Mouse (Mus musculus): ENCODE results near the gene Gpr135. TPM values are rescaled to one million over a fixed set of nuclear protein-coding genes. Genes with fewer than 3 reads are reported as not detected.
"Not testable (repeated sequence)": the region's sequence is repeated elsewhere in the genome, so short reads cannot be mapped to it uniquely, and the experiment has no call there.

The Gpr135 gene
- total and polyA plus RNA-seq, 2 experiments = 0.28 to 2.3 TPM

- WGBS = 15% methylated on average over 40 of the region's 40 CpGs
- Histone ChIP-seq H3K27me3 (ENCODE audit: control insufficient read depth, insufficient read depth, low read length) (no peaks in the 10 kb centered on the region), H3K4me1 (ENCODE audit: control insufficient read depth, insufficient read depth, low read length) (peaks cover 4% of the 10 kb centered on the region; the same call in 1 of the 2 replicates), H3K9ac (ENCODE audit: low read depth, low read length) (no peak overlapping the region), H3K79me2 (ENCODE audit: control insufficient read depth, insufficient read depth, low read length) (no peaks in the 10 kb centered on the region), H3K4me3 (ENCODE audit: insufficient read depth, low read depth, low read length) (peak overlapping the region; percentile 53; the same call in 1 of the 2 replicates), H3K36me3 (ENCODE audit: control insufficient read depth, insufficient read depth, low read length) (peaks cover 8% of the 10 kb centered on the region; the same call in 1 of the 2 replicates), H3K27ac (replicated peaks; ENCODE audit: insufficient read depth, low read depth, low read length) (no peak overlapping the region)
- TF ChIP-seq CTCF (IDR thresholded peaks at IDR 0.05; ENCODE audit: low read depth, low read length) (no peak), POLR2A (IDR thresholded peaks at IDR 0.05; ENCODE audit: extremely low read depth, insufficient read depth, low read length) (no peak)
- DNase-seq (ENCODE audit: extremely low read depth, low read depth, low spot score) = no peak
Observed at GRCm38 (mm10) chr12:72069626-72070326, 1.1 kb downstream of the Gpr135 start.

GRCm38 (mm10) chr12:72057780-72058179 lies 13.1 kb downstream of the Gpr135 start:
- H3K79me2 ChIP-seq (ENCODE audit: control insufficient read depth, insufficient read depth, low read length) = no peaks in the 10 kb centered on the region
- TF ChIP-seq POLR2A (IDR thresholded peaks at IDR 0.05; ENCODE audit: extremely low read depth, insufficient read depth, low read length) (no peak), CTCF (IDR thresholded peaks at IDR 0.05; ENCODE audit: low read depth, low read length) (no peak)
- no peaks in the 10 kb centered on the region for H3K36me3 ChIP-seq (ENCODE audit: control insufficient read depth, insufficient read depth, low read length)

GRCm38 (mm10) chr12:72053851-72054250 lies 17.1 kb downstream of the Gpr135 start:
- WGBS = 58% methylated on average over 6 of the region's 6 CpGs
- Histone ChIP-seq H3K79me2 (ENCODE audit: control insufficient read depth, insufficient read depth, low read length) (no peaks in the 10 kb centered on the region), H3K9ac (ENCODE audit: low read depth, low read length) (no peak overlapping the region), H3K36me3 (ENCODE audit: control insufficient read depth, insufficient read depth, low read length) (no peaks in the 10 kb centered on the region), H3K4me3 (ENCODE audit: insufficient read depth, low read depth, low read length) (no peak overlapping the region), H3K27me3 (ENCODE audit: control insufficient read depth, insufficient read depth, low read length) (no peaks in the 10 kb centered on the region), H3K4me1 (ENCODE audit: control insufficient read depth, insufficient read depth, low read length) (no peaks in the 10 kb centered on the region), H3K27ac (replicated peaks; ENCODE audit: insufficient read depth, low read depth, low read length) (no peak overlapping the region)
- TF ChIP-seq POLR2A (IDR thresholded peaks at IDR 0.05; ENCODE audit: extremely low read depth, insufficient read depth, low read length) (no peak), CTCF (IDR thresholded peaks at IDR 0.05; ENCODE audit: low read depth, low read length) (no peak)
- DNase-seq (ENCODE audit: extremely low read depth, low read depth, low spot score) = no peak

More at GRCm38 (mm10) chr12:72057780-72058179, 13.1 kb downstream of the Gpr135 start:
- Histone ChIP-seq H3K4me1 (ENCODE audit: control insufficient read depth, insufficient read depth, low read length) (no peaks in the 10 kb centered on the region), H3K9ac (ENCODE audit: low read depth, low read length) (no peak overlapping the region), H3K27ac (replicated peaks; ENCODE audit: insufficient read depth, low read depth, low read length) (no peak overlapping the region), H3K27me3 (ENCODE audit: control insufficient read depth, insufficient read depth, low read length) (no peaks in the 10 kb centered on the region), H3K4me3 (ENCODE audit: insufficient read depth, low read depth, low read length) (no peak overlapping the region)
- no peak for DNase-seq (ENCODE audit: extremely low read depth, low read depth, low spot score)
- WGBS = 73% methylated on average over 1 of the region's 1 CpGs

GRCm38 (mm10) chr12:72053303-72053702 lies 17.6 kb downstream of the Gpr135 start:
- no peak overlapping the region for H3K9ac ChIP-seq (ENCODE audit: low read depth, low read length)
- H3K27ac ChIP-seq (replicated peaks; ENCODE audit: insufficient read depth, low read depth, low read length) = no peak overlapping the region
- peak; percentile 44 for DNase-seq (ENCODE audit: extremely low read depth, low read depth, low spot score)
- H3K36me3 ChIP-seq (ENCODE audit: control insufficient read depth, insufficient read depth, low read length) = no peaks in the 10 kb centered on the region
- no peaks in the 10 kb centered on the region for H3K4me1 ChIP-seq (ENCODE audit: control insufficient read depth, insufficient read depth, low read length)
- no peaks in the 10 kb centered on the region for H3K27me3 ChIP-seq (ENCODE audit: control insufficient read depth, insufficient read depth, low read length)
- H3K79me2 ChIP-seq (ENCODE audit: control insufficient read depth, insufficient read depth, low read length) = no peaks in the 10 kb centered on the region
- H3K4me3 ChIP-seq (ENCODE audit: insufficient read depth, low read depth, low read length) = no peak overlapping the region
- 28% methylated on average over 6 of the region's 6 CpGs for WGBS
- TF ChIP-seq CTCF (IDR thresholded peaks at IDR 0.05; ENCODE audit: low read depth, low read length) (0 out of 2 replicates have a peak, but pooled peaks have one; percentile 36), POLR2A (IDR thresholded peaks at IDR 0.05; ENCODE audit: extremely low read depth, insufficient read depth, low read length) (no peak)

GRCm38 (mm10) chr12:72052571-72052970 lies 18.4 kb downstream of the Gpr135 start:
- WGBS = 70% methylated on average over 6 of the region's 6 CpGs
- H3K4me3 ChIP-seq (ENCODE audit: insufficient read depth, low read depth, low read length) = no peak overlapping the region
- DNase-seq (ENCODE audit: extremely low read depth, low read depth, low spot score) = peak; percentile 33
- no peak overlapping the region for H3K27ac ChIP-seq (replicated peaks; ENCODE audit: insufficient read depth, low read depth, low read length)
- H3K9ac ChIP-seq (ENCODE audit: low read depth, low read length) = no peak overlapping the region
- no peaks in the 10 kb centered on the region for H3K36me3 ChIP-seq (ENCODE audit: control insufficient read depth, insufficient read depth, low read length)
- no peaks in the 10 kb centered on the region for H3K4me1 ChIP-seq (ENCODE audit: control insufficient read depth, insufficient read depth, low read length)
- no peaks in the 10 kb centered on the region for H3K79me2 ChIP-seq (ENCODE audit: control insufficient read depth, insufficient read depth, low read length)
- TF ChIP-seq POLR2A (IDR thresholded peaks at IDR 0.05; ENCODE audit: extremely low read depth, insufficient read depth, low read length) = no peak
- no peaks in the 10 kb centered on the region for H3K27me3 ChIP-seq (ENCODE audit: control insufficient read depth, insufficient read depth, low read length)

- TF ChIP-seq CTCF (IDR thresholded peaks at IDR 0.05; ENCODE audit: low read depth, low read length) (no peak), POLR2A (IDR thresholded peaks at IDR 0.05; ENCODE audit: extremely low read depth, insufficient read depth, low read length) (no peak)
- Histone ChIP-seq H3K79me2 (ENCODE audit: control insufficient read depth, insufficient read depth, low read length) (no peaks in the 10 kb centered on the region), H3K4me1 (ENCODE audit: control insufficient read depth, insufficient read depth, low read length) (no peaks in the 10 kb centered on the region), H3K36me3 (ENCODE audit: control insufficient read depth, insufficient read depth, low read length) (no peaks in the 10 kb centered on the region), H3K4me3 (ENCODE audit: insufficient read depth, low read depth, low read length) (no peak overlapping the region), H3K27me3 (ENCODE audit: control insufficient read depth, insufficient read depth, low read length) (no peaks in the 10 kb centered on the region), H3K27ac (replicated peaks; ENCODE audit: insufficient read depth, low read depth, low read length) (no peak overlapping the region), H3K9ac (ENCODE audit: low read depth, low read length) (no peak overlapping the region)
- WGBS = 90% methylated on average over 4 of the region's 4 CpGs
- DNase-seq (ENCODE audit: extremely low read depth, low read depth, low spot score) = no peak
Observed at GRCm38 (mm10) chr12:72050821-72051220, 20.1 kb downstream of the Gpr135 start.

GRCm38 (mm10) chr12:72050156-72050555 lies 20.8 kb downstream of the Gpr135 start:
- not testable (repeated sequence) for H3K4me1 ChIP-seq (ENCODE audit: control insufficient read depth, insufficient read depth, low read length); DNase-seq (ENCODE audit: extremely low read depth, low read depth, low spot score); H3K4me3 ChIP-seq (ENCODE audit: insufficient read depth, low read depth, low read length); H3K36me3 ChIP-seq (ENCODE audit: control insufficient read depth, insufficient read depth, low read length); H3K27ac ChIP-seq (replicated peaks; ENCODE audit: insufficient read depth, low read depth, low read length); H3K27me3 ChIP-seq (ENCODE audit: control insufficient read depth, insufficient read depth, low read length); H3K79me2 ChIP-seq (ENCODE audit: control insufficient read depth, insufficient read depth, low read length); H3K9ac ChIP-seq (ENCODE audit: low read depth, low read length)
- 87% methylated on average over 5 of the region's 5 CpGs for WGBS
